Mouse (Mus musculus): ENCODE data around the gene Psmc3ip.

GRCm38 (mm10) chr11:101046440-101046839 is 48.8 kb downstream of the Psmc3ip start:
- no peak for TF ChIP-seq CTCF (IDR thresholded peaks at IDR 0.05; ENCODE audit: insufficient read depth, low read depth, low read length)
- TF ChIP-seq POLR2A (IDR thresholded peaks at IDR 0.05; ENCODE audit: insufficient read depth, low read depth, low read length): no peak

All from olfactory bulb, adult 2 months (tissue).